Mouse (Mus musculus): ENCODE measurements at regions not wholly inside any gene's neighbourhood (a gene's known extent, or its start where the extent isn't known, plus 50 kb on each side); places are given as distances from the start of the nearest gene placed in this dataset.

DNA sequence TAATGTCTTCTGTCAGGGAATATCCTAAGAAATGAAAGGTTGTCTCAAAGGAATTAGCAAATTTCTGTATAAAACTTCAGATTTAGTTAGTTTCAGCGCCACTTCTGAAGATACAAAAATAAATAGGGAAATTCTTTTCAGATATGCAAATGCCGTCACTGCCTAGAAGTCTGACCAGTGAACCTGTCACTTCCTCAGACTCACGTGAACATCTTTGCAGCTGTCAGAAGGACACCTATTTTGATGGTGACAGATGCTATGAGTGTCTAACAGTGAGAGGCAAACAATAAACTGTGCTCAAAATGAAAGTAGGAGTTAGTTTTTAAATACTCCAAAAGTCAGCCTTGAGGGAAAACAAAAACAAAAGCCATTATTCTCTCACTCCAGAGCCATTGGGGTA is 57.5 kb upstream of the Igf1r start:
- DNase-seq (ENCODE audit: low spot score in 2 of 2) = no peak

DNA sequence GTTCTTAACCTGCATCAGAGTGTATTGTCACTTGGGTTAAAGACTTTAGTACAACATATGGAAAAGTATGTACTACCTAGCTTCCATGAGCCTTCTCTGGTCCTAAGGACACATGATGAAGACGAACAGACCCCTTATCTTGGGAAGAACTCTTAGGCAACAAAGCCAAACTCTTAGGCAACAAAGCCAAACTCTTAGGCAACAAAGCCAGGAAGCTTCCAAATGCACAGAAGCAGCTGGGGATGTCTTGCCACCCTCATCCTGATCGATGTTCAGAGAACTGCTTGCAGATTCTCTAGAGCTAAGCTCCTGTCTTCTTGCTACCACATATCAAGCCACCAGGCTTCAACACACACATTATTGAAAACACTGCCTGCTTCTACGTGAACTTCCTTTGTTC is 59.7 kb upstream of the Igf1r start:
- no peak for DNase-seq (ENCODE audit: low spot score in 2 of 2)

DNA sequence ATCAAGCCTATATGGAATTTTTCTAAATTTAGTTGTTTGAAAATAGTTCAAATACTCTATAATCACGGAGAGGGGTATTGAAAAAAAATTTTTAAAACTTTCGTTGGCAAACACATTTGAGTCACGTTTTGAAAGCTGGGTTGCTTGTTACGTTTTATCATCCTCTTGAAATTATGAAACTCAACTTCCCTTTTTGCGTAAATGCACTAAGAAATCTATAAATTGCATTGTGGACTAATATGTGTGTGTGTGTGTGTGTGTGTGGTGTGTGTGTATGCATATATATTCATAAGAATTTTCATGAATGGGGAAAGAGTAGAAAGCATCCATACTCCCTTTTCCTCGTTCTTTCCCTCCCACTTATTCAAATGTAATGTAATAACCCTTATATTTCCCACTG is 69.6 kb upstream of the Igf1r start:
- no peak for DNase-seq (ENCODE audit: low spot score in 2 of 2)

DNA sequence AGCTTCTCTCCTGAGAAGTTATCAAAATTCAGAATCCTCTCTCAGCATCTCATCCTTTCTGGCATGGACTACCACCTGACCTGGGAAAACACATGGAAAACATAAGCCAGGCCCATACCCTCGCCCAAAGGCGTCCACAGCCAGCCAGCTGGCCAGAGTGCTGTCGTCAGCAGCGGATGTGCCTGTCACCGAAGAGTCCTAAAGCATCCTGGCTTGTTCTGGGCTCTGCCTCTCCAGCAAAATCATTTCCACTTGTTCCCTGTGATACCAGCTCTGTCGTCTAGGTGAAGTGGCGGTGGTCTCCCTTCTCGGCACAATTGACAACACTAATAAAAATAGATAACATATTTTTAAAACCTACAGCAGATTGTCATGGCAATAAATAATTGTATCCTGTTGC is 70.0 kb upstream of the Igf1r start:
- no peak for DNase-seq (ENCODE audit: low spot score in 2 of 2)

DNA sequence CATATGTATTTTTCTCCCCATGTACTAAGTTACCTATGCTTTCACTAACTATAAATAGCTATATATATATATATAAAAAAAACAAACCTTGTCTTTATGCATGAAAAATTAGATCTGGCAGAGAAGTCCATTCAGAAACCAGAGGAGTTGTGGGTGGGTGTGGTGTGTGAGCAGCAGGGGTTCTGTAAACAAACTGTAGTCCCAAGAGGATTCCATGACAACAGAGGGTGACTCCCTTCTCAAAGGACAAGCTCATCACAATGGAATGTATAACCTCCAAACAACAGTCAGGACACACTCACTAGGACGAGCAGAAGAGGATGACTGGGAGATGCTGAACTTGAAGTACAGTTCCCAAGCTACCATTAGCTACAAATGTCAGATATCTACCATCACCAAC is 74.4 kb upstream of the Igf1r start:
- no peak for DNase-seq (ENCODE audit: low spot score in 2 of 2)

DNA sequence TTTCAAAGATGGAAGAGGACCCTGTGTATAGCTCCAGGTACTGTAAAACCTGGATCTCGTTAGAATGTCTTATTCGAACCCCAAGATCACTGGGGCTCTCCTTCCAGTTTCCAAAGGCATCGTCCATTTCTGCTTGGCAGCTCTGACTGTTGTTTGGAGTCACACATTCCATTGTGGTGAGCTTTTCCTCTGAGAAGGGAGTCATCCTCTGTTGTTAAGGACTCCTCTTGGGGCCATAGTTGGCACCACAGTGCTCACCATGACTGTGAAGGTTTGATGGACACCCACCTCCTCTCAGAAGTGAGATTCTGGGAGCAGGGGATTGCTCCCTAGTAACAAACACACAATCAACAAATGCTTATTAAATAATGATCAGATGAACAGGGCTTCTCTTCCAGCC is 75.0 kb upstream of the Igf1r start:
- no peak for DNase-seq (ENCODE audit: low spot score in 2 of 2)

DNA sequence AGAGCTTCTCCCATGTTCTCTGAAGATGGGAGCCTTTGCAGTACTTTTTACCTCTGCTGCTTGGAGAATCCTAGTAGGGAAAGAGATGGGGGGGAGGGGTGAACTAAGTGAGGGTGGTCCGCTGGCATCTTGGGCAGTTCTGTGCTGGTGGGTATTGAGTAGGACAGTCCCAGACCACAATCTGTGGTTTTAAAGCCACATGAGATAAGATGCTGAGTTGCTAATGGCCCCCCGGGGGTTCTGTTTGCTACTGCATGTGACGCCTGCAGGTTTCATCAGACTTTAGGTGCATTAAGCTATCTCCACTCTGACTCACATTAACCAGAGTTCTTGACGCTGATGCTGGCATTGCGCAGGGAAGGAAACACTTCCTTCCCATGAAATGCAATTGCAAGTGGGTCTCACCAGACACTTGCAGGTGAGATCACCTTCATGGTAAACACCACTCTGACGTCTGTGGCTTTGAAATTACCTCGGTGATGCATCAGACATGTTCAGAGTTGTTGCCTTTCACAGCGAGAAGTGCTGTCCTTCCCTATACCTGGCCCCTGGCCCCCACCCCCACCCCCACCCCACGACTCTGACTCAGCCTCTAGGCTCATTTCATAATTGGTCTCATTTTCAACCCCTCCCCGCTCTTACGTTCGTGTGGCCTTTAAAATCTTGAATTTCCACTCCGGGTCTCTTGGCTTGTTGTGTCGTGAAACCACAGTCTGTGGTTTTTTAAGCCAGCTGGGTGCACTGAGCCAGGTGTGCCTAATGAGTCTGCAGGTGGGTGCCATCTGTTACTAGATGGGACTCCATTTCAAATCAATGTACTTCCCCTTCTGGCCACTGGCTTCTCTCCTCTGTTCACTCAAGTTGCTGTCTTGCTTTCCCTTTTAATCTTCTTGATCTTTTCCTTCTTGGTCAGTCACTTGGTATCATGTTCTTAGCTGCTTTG is 94.8 kb upstream of the Synm start:
- DNase-seq (ENCODE audit: low spot score in 2 of 2) = no peak

DNA sequence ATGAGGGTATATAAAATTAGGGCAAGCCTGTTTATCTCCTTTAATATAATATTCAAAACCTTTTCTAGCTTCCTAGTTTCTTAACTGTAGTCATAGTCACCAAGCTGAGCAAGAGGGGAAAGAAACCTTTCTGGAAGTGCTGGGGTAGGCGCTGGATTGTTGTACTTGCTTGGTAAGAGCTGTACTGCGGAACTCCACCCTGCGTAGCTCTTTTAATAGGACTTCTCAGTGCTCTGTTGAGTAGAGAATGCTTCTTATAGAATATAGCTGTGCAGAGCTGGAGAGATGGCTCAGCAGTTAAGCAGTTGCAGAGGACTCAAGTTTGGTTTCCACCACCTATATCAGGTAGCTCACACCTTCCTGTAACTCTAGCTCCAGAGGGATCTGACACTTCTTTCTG is 93.3 kb upstream of the Synm start:
- DNase-seq (ENCODE audit: low spot score in 2 of 2) = no peak

DNA sequence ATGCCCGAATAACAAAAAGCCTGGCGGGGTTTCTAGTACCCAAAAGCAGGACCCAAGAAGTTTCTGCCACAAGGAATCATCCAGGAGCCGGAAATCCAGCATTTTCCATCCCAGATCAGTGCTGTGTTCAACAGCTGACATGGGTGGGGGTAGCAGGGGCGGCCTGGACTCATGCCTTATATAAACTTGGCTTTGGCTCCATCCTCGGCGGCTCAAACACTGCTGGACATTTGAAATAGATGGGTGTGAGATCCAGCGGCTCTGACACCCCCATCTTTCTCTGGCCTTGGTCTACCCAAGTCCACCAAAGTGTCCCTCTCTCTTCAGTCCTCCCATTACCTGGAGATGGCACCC is 89.9 kb upstream of the Synm start:
- no peak for DNase-seq (ENCODE audit: low spot score in 2 of 2)

DNA sequence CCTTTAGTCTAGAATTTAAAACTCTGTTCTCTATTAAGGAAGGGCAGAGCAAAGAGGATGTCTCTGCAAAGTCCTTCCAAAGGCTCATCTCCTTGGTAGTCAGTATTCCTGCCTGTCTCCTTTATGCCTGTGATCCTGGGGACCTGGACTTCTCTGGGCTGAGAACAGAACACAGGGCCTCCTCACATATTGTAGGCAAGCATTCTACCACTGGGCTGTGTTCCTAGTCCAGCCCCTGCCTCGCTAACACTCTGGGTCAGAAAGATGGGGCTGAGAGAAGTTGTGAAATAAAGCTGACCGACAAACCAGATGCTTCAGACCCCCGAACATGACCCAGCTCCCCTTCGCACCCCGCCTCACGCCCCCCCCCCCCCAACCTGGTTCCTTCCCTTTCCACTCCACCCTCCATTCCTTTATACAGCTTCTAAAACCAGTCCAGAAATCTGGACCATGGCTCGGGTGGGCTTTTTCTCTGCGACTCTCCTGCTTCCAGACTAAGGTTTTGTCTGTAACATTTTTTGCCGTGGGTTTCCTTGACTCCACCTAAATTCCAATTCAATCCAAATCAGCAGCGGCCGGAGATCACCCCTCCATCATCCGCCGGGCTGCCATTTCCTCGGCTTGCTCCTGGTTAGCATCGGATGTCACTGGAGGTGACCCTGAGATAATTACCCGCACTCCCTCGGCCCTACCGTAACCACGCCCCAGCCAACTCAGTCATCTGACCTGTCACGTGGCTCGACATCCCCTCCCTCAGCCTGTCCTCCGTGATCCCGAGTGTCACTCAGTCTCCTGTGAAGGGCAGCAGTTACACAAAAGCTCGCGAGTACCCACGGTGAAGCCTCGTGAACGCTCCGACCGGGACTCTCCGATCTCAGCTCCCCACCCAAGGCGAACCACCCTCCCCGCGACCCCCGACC is 89.3 kb upstream of the Synm start:
- DNase-seq (ENCODE audit: low spot score in 2 of 2) = peak; percentile 34 to 61

DNA sequence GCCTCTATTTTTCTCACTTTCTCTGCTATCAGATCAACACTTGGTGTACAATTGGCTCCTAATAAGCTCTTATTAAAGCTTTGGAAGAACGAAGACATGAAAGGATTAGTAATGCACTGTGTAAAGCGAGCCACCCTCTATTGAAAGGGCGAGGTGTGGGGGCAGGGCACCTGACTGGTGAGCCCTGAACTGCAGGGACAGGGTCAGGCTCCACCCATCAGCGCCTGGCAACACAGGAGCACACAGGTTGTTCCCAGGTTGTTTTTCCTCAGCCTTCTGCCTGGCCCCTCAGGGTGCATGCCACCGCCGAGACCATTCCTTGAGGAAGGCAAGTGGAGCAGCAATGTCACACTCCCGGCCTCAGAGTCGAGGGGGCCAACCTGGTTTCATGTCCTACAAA is 87.3 kb upstream of the Synm start:
- no peak for DNase-seq (ENCODE audit: low spot score in 2 of 2)

DNA sequence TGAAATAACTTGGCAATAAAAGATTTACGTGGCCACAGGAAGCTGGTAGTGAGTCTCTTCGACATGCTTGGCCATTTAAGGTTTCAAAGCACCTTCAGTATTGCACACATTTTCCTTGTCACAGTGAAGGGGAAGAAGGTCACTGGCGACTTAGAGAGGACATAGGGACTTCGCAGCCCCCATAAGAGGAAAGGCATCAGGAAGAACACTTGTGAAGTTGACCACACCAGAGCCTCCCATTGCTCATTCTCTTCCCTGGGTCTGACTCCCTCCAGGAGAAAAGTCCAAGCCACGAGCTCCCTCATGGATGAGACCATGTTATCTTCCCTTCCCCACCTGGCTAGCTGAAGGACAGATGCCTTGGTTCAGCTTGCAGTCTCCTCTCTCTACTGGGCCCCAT is 77.4 kb upstream of the Synm start:
- no peak for DNase-seq (ENCODE audit: low spot score in 2 of 2)

DNA sequence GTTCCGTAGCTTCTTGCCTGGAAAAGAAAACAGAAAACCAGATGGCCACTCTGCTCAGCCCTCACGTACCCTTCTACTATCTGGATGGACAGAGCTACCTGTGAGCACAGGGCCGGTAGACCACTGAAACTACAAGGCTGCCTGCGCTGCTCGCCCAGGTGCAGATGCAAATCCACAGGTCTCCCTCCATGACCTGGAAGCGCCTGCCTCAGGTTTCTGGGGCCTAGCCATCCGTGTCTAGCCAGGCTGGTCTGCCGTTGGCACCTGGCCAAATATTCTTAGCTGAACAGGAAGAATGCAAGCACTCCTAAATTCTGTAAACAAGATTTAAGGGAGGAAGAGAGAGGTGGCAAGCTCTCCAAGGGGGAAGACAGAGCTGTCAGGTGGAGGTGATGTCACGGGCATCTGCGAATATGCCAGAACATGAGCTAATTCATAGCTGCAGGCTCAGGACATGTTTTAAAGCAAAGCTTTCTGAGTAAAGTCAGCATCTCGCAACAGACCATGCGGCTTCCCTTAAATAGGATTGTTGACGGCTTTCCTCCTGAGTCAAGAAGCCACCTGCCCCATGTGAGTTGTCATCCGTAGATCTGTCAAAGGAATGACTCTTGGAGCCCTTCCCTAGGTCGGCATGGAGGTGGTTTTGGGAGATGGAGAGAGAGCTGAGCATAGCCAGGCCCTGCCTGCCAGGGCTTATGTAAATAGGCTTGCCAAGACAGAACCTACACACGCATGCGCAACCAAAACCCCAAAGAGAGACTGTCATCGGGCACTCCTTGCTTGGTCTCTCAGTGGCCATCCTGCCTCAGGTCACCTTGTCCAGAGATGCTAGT is 76.8 kb upstream of the Synm start:
- no peak for DNase-seq (ENCODE audit: low spot score in 2 of 2)

DNA sequence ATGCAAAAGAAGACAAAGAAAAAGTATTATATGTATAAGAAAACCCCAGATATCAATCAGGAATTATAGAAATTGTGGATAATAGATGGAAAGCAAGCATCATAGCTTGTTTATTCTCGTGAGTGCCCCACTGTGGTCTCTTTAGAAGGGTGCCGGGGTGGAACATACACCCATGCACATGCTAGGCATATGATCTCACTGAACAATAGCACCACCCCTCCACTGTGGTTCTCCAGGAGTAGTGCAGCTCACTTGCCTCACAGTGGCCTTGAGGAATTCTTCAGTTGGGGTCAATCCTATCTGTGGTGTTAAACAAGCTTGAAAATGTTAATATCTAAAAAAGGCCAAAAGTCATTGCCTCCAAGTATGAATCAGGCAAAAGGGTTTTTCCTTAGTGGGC is 72.2 kb upstream of the Synm start:
- no peak for DNase-seq (ENCODE audit: low spot score in 2 of 2)

DNA sequence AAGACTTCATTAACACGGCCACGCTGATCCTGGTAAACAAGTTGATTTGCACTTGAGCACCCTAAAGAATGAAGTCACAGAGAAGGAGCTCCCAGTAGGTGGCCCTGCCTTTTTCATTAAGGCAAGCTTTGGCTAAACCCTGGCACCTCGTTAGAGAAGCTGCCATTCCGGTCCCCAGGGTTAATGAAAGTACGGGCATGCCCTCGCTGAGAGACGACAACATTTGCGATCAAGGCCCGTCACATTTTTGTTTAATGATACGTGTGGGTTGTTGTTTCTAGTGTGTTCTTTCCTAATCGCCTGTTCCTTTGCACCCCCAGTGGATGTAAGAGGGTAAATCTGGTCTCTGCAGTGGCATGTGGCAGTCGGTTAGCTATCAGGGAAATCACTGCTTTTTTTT is 67.8 kb upstream of the Synm start:
- DNase-seq (ENCODE audit: low spot score in 2 of 2) = no peak

DNA sequence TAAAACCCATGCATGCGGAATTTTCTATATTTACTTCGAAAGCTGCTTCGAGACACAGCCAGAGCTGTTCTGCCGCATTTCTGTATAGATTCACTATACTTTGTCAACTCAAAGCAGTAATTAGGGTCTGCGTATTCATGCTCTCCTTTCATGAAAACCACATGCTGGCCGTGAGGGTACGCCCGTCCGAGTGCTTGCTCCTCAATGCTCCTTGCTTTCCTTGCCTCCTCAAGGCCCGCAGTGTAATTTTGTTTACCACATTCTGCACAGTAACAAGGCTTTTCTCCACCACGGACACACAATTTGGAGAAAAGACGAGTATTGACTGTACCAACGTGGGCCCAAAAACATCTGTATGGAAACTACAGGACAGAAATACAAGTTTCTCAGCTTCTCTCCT is 67.4 kb upstream of the Synm start:
- no peak for DNase-seq (ENCODE audit: low spot score in 2 of 2)

DNA sequence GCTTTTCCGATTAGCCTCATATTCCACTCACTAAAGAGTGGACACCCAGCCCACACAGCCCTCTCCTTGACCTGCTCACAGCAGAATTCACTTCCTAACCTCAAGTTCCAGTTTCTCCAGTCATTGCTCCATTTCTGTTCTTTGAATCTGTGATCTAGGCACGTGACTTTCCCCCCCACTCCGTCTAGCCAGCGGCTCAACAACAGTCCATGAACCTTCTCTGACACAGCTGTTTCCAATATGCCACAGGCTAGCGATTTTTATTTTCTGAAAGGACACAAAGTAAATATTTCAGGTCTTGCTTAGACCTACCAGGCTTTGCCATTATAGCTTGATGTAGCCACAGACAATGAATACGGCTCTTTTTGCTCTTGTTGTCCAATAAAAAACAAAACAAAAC is 66.8 kb upstream of the Synm start:
- no peak for DNase-seq (ENCODE audit: low spot score in 2 of 2)

DNA sequence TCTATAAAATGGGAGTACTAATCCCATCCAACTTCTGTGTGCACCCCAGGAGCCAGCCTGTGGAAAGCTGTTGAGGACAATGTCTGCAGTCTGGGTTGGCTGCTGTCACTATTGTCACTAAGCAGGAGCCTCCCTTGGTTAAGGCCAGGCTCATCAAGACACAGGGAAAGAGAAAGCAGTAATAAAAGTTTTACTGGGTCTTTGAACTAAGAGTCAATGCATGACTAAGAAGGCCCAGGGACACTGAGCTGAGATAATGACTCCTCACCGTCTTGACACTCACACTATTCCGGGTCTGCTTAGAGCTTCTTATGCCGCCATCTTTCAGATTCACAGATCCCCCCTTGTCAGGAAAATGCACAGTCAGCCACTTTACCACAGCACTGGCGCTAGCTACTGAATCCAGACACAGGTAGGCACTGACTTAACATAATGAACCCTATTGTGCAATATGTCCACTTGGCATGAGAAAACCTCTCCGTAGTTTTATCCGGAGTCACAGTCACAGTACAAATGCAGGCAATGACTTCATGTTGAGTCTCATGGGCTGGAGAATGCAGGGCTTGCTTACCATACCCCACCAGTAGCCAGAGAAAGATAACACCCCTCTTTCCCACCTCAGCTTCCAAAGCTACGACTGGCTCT is 66.2 kb upstream of the Synm start:
- no peak for DNase-seq (ENCODE audit: low spot score in 2 of 2)

DNA sequence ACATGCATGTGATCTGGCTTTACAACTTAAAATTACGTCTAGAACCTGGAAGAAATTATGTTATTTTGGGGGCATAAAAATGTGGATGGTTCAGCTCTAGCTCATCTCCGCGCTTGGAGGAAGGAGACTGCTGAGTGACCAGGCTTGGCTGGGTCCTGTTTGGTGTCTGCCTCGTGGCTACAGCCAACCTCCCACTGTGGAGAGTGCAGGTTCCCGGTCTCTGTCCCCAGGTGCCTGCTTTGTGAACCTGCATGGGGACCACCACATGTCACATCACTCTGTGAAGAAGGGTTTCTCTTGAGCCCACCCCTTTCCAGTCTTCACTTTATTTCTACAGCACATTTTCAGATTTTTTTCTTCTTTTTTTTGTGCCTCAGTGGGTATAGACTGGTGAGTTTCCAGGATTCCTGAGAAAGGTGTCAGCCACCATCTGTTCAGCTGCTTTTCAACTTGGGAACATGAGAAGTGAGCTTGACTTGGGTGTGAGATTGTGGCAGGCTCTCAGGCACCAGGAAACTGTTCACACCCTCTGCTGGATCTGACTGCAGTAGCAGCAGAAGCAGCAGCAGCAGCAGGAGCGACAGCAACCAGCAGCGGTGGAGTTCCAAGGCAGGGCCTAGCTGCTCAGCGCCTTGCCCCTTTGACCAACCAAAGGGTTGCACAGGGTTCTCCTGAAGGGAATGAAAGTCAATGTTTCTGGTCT is 64.6 kb upstream of the Synm start:
- DNase-seq (ENCODE audit: low spot score in 2 of 2) = peak in 1 of 2 experiments; percentile 27

DNA sequence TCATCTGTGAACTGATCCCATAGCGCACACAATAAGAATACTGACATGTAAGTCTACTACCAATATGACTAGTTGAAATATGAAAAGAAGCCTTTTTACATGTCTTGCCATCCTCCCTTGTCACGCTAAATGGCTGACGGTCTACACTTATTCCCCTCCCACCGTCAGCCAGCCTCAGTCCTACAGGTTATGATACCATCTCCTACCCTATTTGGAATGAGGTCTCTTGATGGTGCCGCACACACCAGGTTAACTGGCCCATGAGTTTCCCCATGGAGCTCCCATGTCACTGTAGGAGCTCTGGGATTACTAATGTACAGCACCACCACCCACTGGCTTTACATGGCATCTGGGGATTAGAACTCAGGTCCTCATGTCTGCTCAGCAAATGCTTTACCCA is 60.0 kb upstream of the Synm start:
- DNase-seq (ENCODE audit: low spot score in 2 of 2) = no peak

DNA sequence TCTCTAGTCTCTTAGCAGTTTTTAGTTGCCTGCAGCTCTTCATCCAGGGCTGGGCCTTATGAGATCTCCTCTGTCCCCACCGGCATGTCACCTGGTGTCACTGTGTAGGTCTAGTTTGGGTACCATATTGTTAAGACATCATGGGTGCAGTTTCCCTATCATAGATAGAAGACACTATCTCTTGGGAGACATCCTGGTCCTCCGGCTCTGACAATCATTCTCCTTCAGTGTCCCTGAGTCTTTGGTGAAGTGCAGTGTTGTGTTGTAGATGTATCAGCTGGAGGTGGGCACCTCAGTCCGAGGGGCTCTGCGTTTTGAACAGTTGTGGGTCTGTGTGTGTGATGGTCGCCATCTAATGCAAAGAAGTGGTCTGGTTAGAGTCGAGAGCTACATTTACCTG is 58.0 kb upstream of the Synm start:
- DNase-seq (ENCODE audit: low spot score in 2 of 2) = no peak

Data from left cerebral cortex, adult 8-10 months (tissue).